Mouse (Mus musculus) MEL (cell line): ENCODE data around the gene Rtn3. TPM values are rescaled to one million over a fixed set of nuclear protein-coding genes. Genes with fewer than 3 reads are reported as not detected.
A peak's percentile ranks its signal among the peaks of the same experiment; 100 is the strongest.

ENCODE experiments used
- DNase-seq: peaks from one replicate; pipeline ENCODE4 v3.0.0; 2011; ENCODE audit warnings: low read depth, low spot score
- H3K27ac ChIP-seq: 2 replicates; pipeline ENCODE4 v1.5.1; 2012; ENCODE audit warnings: low read depth, mild to moderate bottlenecking, control low read depth, low read length, moderate library complexity; ENCODE audit not compliant: control insufficient read depth
- H3K27me3 ChIP-seq, 2 experiments: fragments of 150-350 bp in 1 of 2; sonication (generic) in 1 of 2; 2 replicates each; pipeline ENCODE4 v1.6.1; 2012; ENCODE audit warnings: low read length in 2 of 2, mild to moderate bottlenecking in 2 of 2, improper control_type of control experiment in 1 of 2, moderate library complexity in 1 of 2; ENCODE audit not compliant: insufficient read depth in 2 of 2, control insufficient read depth in 1 of 2
- H3K36me3 ChIP-seq, 2 experiments: 2 replicates each; pipeline ENCODE4 v1.6.1; 2012 to 2014; ENCODE audit warnings: low read length in 2 of 2, improper control_type of control experiment in 1 of 2, inconsistent platforms in 1 of 2, mild to moderate bottlenecking in 1 of 2; ENCODE audit not compliant: insufficient read depth in 2 of 2, control insufficient read depth in 1 of 2
- H3K4me1 ChIP-seq, 2 experiments: fragments of 150-350 bp in 1 of 2; sonication (generic) in 1 of 2; 2 replicates each; pipeline ENCODE4 v1.6.1; 2012; ENCODE audit warnings: low read length in 2 of 2, improper control_type of control experiment in 1 of 2, mild to moderate bottlenecking in 1 of 2; ENCODE audit not compliant: insufficient read depth in 2 of 2, control insufficient read depth in 1 of 2
- H3K4me3 ChIP-seq, 2 experiments: fragments of 150-350 bp in 1 of 2; sonication (generic) in 1 of 2; 2 replicates each; pipeline ENCODE4 v1.5.1; 2012; ENCODE audit warnings: low read depth in 2 of 2, low read length in 2 of 2, mild to moderate bottlenecking in 2 of 2, moderate library complexity in 2 of 2, control low read depth in 1 of 2, improper control_type of control experiment in 1 of 2; ENCODE audit not compliant: control insufficient read depth in 1 of 2, insufficient read depth in 1 of 2
- H3K79me2 ChIP-seq: 2 replicates; pipeline ENCODE4 v1.6.1; 2012; ENCODE audit warnings: mild to moderate bottlenecking, low read length, moderate library complexity; ENCODE audit not compliant: control insufficient read depth, poor library complexity, insufficient read depth
- H3K9ac ChIP-seq: 2 replicates; pipeline ENCODE4 v1.6.1; 2012; ENCODE audit warnings: low read depth, mild to moderate bottlenecking, control low read depth, low read length, moderate library complexity; ENCODE audit not compliant: control insufficient read depth, poor library complexity, severe bottlenecking
- H3K9me3 ChIP-seq: fragments of 150-350 bp; sonication (generic); replicated peaks from 2 replicates; pipeline ENCODE4 v1.6.1; 2012; ENCODE audit warnings: mild to moderate bottlenecking, low read length, improper control_type of control experiment, moderate library complexity; ENCODE audit not compliant: insufficient read depth
- CHD2 ChIP-seq: IDR thresholded peaks from 2 replicates; pipeline ENCODE4 v1.6.1; 2011; ENCODE audit warnings: low read length, improper control_type of control experiment
- EP300 ChIP-seq, 2 experiments: IDR thresholded peaks; 2 replicates each; pipeline ENCODE4 v1.6.1; 2011; ENCODE audit warnings: improper control_type of control experiment in 2 of 2, low read length in 2 of 2, low read depth in 1 of 2, mild to moderate bottlenecking in 1 of 2
- ETS1 ChIP-seq: IDR thresholded peaks from 2 replicates; pipeline ENCODE4 v1.6.1; 2012; ENCODE audit warnings: low read depth, mild to moderate bottlenecking, inconsistent platforms, low read length, improper control_type of control experiment, moderate library complexity
- GABPA ChIP-seq: IDR thresholded peaks from 2 replicates; pipeline ENCODE4 v1.6.1; 2012; ENCODE audit warnings: low read depth, mild to moderate bottlenecking, inconsistent platforms, low read length, improper control_type of control experiment, moderate library complexity
- HCFC1 ChIP-seq: IDR thresholded peaks from 2 replicates; pipeline ENCODE4 v1.6.1; 2012; ENCODE audit warnings: low read depth, mild to moderate bottlenecking, inconsistent platforms, low read length, improper control_type of control experiment, moderate library complexity
- JUND ChIP-seq: IDR thresholded peaks from 2 replicates; pipeline ENCODE4 v1.6.1; 2011; ENCODE audit warnings: low read depth, mild to moderate bottlenecking, improper control_type of control experiment, low read length
- MAFK ChIP-seq: IDR thresholded peaks from 2 replicates; pipeline ENCODE4 v1.6.1; 2011; ENCODE audit warnings: low read depth, mild to moderate bottlenecking, low read length, improper control_type of control experiment, borderline replicate concordance
- MAX ChIP-seq: IDR thresholded peaks from 2 replicates; pipeline ENCODE4 v1.6.1; 2011; ENCODE audit warnings: low read length, improper control_type of control experiment
- MAZ ChIP-seq: IDR thresholded peaks from 2 replicates; pipeline ENCODE4 v1.6.1; 2012; ENCODE audit warnings: low read depth, mild to moderate bottlenecking, inconsistent platforms, low read length, improper control_type of control experiment
- MYB ChIP-seq: IDR thresholded peaks from 2 replicates; pipeline ENCODE4 v1.6.1; 2011; ENCODE audit warnings: mild to moderate bottlenecking, low read depth, low read length, improper control_type of control experiment
- MYC ChIP-seq: IDR thresholded peaks from 2 replicates; pipeline ENCODE4 v1.6.1; 2011; ENCODE audit warnings: low read depth, mild to moderate bottlenecking, low read length, improper control_type of control experiment, moderate library complexity
- NRF1 ChIP-seq: IDR thresholded peaks from 2 replicates; pipeline ENCODE4 v1.6.1; 2014; ENCODE audit warnings: low read depth, mild to moderate bottlenecking, inconsistent platforms, low read length, improper control_type of control experiment, moderate library complexity; ENCODE audit not compliant: poor library complexity, insufficient read depth, severe bottlenecking
- POLR2A ChIP-seq, 2 experiments: IDR thresholded peaks; 2 replicates each; pipeline ENCODE4 v1.6.1; 2011 to 2012; ENCODE audit warnings: low read length in 2 of 2, mild to moderate bottlenecking in 2 of 2, control low read depth in 1 of 2, improper control_type of control experiment in 1 of 2, low read depth in 1 of 2, moderate library complexity in 1 of 2; ENCODE audit not compliant: control insufficient read depth in 1 of 2, insufficient read depth in 1 of 2, poor library complexity in 1 of 2
- POLR2AphosphoS2 ChIP-seq: IDR thresholded peaks from 2 replicates; pipeline ENCODE4 v1.6.1; 2011; ENCODE audit warnings: low read length, improper control_type of control experiment
- RCOR1 ChIP-seq: IDR thresholded peaks from 2 replicates; pipeline ENCODE4 v1.6.1; 2012; ENCODE audit warnings: low read depth, mild to moderate bottlenecking, inconsistent platforms, low read length, improper control_type of control experiment
- SIN3A ChIP-seq: IDR thresholded peaks from 2 replicates; pipeline ENCODE4 v1.6.1; 2012; ENCODE audit warnings: low read length, improper control_type of control experiment, inconsistent platforms
- SMC3 ChIP-seq: IDR thresholded peaks from 2 replicates; pipeline ENCODE4 v1.6.1; 2011; ENCODE audit warnings: low read depth, low read length, improper control_type of control experiment
- TBP ChIP-seq: IDR thresholded peaks from 2 replicates; pipeline ENCODE4 v1.8.0; 2011; ENCODE audit warnings: low read depth, low read length, improper control_type of control experiment
- TCF12 ChIP-seq: IDR thresholded peaks from 2 replicates; pipeline ENCODE4 v1.6.1; 2014; ENCODE audit warnings: low read depth, mild to moderate bottlenecking, inconsistent platforms, low read length, improper control_type of control experiment, moderate library complexity
- UBTF ChIP-seq: IDR thresholded peaks from 2 replicates; pipeline ENCODE4 v1.6.1; 2012; ENCODE audit warnings: low read depth, mild to moderate bottlenecking, inconsistent platforms, low read length, improper control_type of control experiment, moderate library complexity, borderline replicate concordance; ENCODE audit not compliant: insufficient read depth
- USF2 ChIP-seq, 2 experiments: IDR thresholded peaks; 2 replicates each; pipeline ENCODE4 v1.6.1; 2011 to 2012; ENCODE audit warnings: improper control_type of control experiment in 2 of 2, low read length in 2 of 2, borderline replicate concordance in 1 of 2, inconsistent platforms in 1 of 2, low read depth in 1 of 2, mild to moderate bottlenecking in 1 of 2; ENCODE audit not compliant: insufficient read depth in 1 of 2
- ZKSCAN1 ChIP-seq: IDR thresholded peaks from 2 replicates; pipeline ENCODE4 v1.6.1; 2012; ENCODE audit warnings: low read depth, mild to moderate bottlenecking, inconsistent platforms, low read length, improper control_type of control experiment, moderate library complexity
- ZMIZ1 ChIP-seq: IDR thresholded peaks from 2 replicates; pipeline ENCODE4 v1.6.1; 2012; ENCODE audit warnings: low read depth, mild to moderate bottlenecking, inconsistent platforms, low read length, improper control_type of control experiment, moderate library complexity
- ZNF384 ChIP-seq: IDR thresholded peaks from 2 replicates; pipeline ENCODE4 v1.6.1; 2012; ENCODE audit warnings: low read depth, mild to moderate bottlenecking, inconsistent platforms, low read length, improper control_type of control experiment
- polyA plus RNA-seq, 2 experiments: library from polyadenylated mRNA; stranded (reverse) in 1 of 2; unstranded in 1 of 2; fragments of >175 nt in 1 of 2; fragments of >200 nt in 1 of 2; gene quantifications; 2 replicates each; pipeline versions ENCODE4 v1.2.1 to v1.2.4; 2012; ENCODE audit warnings: low replicate concordance in 2 of 2, low read depth in 1 of 2; ENCODE audit not compliant: insufficient read length in 2 of 2, insufficient read depth in 1 of 2, missing spikeins in 1 of 2
- total RNA-seq: library from RNA; depleted of rRNA; stranded (reverse); fragments of 300-350 nt; gene quantifications from 2 replicates; pipeline ENCODE4 v1.2.3, GENCODE M21; 2012

Gene Rtn3
- total and polyA plus RNA-seq, 3 experiments = 33.4 to 118 TPM; not detected in 1

DNA sequence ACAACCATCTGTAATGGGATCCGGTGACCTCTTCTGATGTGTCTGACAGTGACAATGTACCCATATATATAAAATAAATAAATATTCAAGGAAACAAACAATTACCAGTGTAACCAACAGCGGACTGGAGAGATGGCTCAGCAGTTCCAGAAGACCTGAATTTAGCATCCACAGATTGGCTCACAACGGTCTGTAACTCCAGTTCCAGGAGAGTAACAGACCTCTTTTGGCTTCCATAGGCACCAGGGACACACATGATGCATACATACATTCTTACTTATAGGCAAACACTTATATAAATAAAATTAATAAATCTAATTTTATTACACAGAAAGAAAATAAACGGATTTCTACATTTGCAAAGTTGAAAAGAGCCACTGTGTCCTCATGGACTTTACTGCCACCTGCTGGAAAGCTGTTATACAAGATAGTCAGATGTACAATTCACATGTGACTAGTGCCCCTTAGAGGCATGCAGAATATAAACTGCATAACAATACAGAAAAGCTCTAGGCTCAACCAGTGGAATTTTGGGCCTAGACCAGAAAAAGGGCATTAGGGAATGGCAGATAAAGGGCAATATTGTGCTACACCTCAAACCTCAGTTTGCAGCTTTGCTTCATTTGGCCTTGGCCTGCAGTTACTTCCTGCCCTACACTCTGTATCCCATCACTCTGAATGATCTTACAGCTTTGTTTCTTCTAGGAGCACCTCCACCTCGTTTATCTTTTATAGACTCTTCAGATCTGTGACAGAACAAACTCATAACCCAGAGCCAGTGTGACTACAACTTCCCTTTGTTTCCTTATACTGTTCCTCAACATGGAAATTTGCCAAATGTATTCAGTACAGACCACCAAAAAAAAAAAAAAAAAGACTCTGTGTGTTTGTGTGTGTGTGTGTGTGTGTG lies 46.8 kb downstream of the Rtn3 start (continued):
- TF ChIP-seq MYB (no peak), ZKSCAN1 (no peak), SIN3A (peak; percentile 66), MAX (peak; percentile 68), HCFC1 (no peak), MAZ (no peak), ZNF384 (peak; percentile 89; the same call in 1 of the 2 replicates), EP300 (IDR thresholded peaks at IDR 0.05; ENCODE audit: low read depth in 1 of 2, low read length in 2 of 2) (no peak), RCOR1 (0 out of 2 replicates have a peak, but pooled peaks have one; percentile 22), NRF1 (no peak), TBP (no peak)

DNA sequence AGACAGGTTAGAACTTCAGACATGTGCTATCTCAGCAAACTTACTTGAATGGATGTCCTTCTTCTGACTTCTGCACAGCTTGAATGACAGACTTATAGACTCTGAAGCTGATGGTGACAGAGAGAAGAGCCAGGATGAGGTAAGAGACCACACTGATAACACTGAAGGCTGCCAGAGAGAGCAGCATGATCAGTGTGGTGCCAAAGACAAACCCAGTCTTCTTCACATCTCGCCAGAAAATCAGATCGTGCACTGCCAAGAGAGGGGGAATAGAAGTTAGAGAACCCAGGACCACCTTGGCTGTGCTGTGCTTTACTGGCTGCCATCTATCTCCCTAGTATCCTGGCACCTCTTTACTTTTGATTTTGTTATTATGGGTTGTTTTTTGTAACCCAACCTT lies 48.2 kb downstream of the Rtn3 start:
- Histone ChIP-seq H3K4me3 (no peak overlapping the region), H3K4me1 (peaks cover 3 to 15% of the 10 kb centered on the region in 2 experiments), H3K79me2 (no peaks in the 10 kb centered on the region), H3K36me3 (peaks cover 16 to 18% of the 10 kb centered on the region in 2 experiments), H3K9me3 (no peaks in the 10 kb centered on the region), H3K27me3 (no peaks in the 10 kb centered on the region), H3K27ac (no peak overlapping the region), H3K9ac (no peak overlapping the region)
- TF ChIP-seq MAFK (no peak), MYB (no peak), MYC (no peak), SIN3A (no peak), TCF12 (no peak), ETS1 (no peak), JUND (no peak), SMC3 (no peak), MAX (no peak), MAZ (no peak), HCFC1 (no peak), UBTF (no peak), POLR2AphosphoS2 (no peak), NRF1 (no peak), ZNF384 (no peak), ZMIZ1 (no peak), POLR2A (IDR thresholded peaks at IDR 0.05; ENCODE audit: control insufficient read depth in 1 of 2, insufficient read depth in 1 of 2, low read depth in 1 of 2, low read length in 2 of 2, poor library complexity in 1 of 2) (no peak), CHD2 (no peak), GABPA (no peak), USF2 (IDR thresholded peaks at IDR 0.05; ENCODE audit: borderline replicate concordance in 1 of 2, insufficient read depth in 1 of 2, low read depth in 1 of 2, low read length in 2 of 2) (no peak)
- DNase-seq = no peak
